Mouse (Mus musculus) embryonic stem cell, embryonic (primary cell): ENCODE data around the gene Iqcf4.

Source experiments
- CTCF ChIA-PET, 4 experiments: fragments of 300-600 bp in 2 of 4; fragments of 350-600 bp in 2 of 4; sonication (Branson Sonifier 250); formaldehyde crosslinking; loops; one replicate each; lab custom pipeline; 2022; ENCODE audit warnings: inconsistent platforms in 2 of 4; lab: Charles Lee
- POLR2A ChIA-PET, 4 experiments: fragments of 300-600 bp in 2 of 4; fragments of 350-600 bp in 2 of 4; sonication (Branson Sonifier 250); formaldehyde crosslinking; loops; one replicate each; lab custom pipeline; 2022; ENCODE audit warnings: antibody characterized with exemption in 4 of 4, inconsistent platforms in 1 of 4; lab: Charles Lee

Iqcf4 gene

DNA sequence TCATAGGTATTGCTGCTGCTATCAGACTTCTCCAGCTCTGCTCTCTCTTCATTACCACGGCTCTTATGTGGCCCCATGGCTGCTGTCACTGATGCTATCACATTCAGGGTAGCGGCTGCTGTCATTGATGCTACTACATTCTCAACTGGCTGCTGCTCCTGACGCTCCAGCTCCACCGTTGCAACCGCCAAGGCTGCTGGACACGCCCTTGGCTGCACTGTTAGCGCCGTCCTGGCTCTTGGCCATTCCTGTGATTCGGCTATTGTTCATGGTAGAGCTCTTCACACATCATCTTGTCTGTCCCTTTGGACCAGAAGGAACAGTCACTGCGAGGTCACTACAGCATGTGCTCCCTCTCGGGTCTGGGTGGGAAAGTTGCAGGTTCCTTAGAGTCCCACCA is 8.5 kb downstream of the Iqcf4 start:
- POLR2A ChIA-PET: interaction anchor here in 2 of 4 experiments (0.6 to 1.3 kb wide), 4 partner anchors 15 to 330 kb away, joined by 3 to 5 read pairs (median 3); partner anchors contain the start of gene Manf (in 1 of the 2)
- CTCF ChIA-PET: interaction anchor here in 1 of 4 experiments (1.4 kb wide), 1 partner anchor 81 kb away, joined by 5 read pairs; no protein-coding TSS in a partner anchor

DNA sequence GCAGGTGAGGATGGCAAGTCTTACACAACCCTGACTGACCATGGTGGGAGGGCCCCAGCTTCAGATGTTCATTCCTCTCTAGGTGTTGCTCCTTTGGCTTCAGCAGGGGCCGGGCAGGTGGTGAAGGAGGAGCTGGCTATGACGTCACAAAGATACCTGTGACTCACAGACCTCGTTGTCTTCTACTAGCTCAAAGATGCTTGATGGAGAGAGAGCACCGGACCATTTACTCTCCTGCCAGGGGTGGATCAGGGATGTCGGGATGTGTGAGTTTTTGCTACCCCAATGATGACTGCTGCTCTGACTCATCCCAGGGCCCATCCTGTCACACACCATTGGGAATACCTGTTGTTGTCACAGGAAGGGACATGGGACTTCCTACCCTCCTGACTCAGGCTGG is 9.3 kb downstream of the Iqcf4 start, which contains the start of gene Iqcf3:
Gene Iqcf3, minus strand, starts transcription at position 101 of the 400 bp plus-strand sequence.
- POLR2A ChIA-PET: interaction anchor here in 2 of 4 experiments (1.0 to 1.3 kb wide), 2 partner anchors 39 to 330 kb away, joined by 3 read pairs; partner anchors contain the start of gene Manf (in 1 of the 2)
- CTCF ChIA-PET: interaction anchor here in 2 of 4 experiments (1.0 to 1.4 kb wide), 3 partner anchors 29 to 82 kb away, joined by 3 to 5 read pairs (median 3); no protein-coding TSS in a partner anchor

- CTCF ChIA-PET: interaction anchor here in 2 of 4 experiments (0.7 to 2.2 kb wide), 3 partner anchors 60 to 108 kb away, joined by 3 to 13 read pairs (median 5); no protein-coding TSS in a partner anchor
- POLR2A ChIA-PET: interaction anchor here in 3 of 4 experiments (0.6 to 1.2 kb wide), 7 partner anchors 17 to 1609 kb away, joined by 3 to 6 read pairs (median 4); partner anchors contain the start of gene Manf (in 2 of the 3)
These were observed 35.8 kb downstream of the Iqcf4 start for GRCm38 (mm10) chr9:106534975-106535374.

DNA sequence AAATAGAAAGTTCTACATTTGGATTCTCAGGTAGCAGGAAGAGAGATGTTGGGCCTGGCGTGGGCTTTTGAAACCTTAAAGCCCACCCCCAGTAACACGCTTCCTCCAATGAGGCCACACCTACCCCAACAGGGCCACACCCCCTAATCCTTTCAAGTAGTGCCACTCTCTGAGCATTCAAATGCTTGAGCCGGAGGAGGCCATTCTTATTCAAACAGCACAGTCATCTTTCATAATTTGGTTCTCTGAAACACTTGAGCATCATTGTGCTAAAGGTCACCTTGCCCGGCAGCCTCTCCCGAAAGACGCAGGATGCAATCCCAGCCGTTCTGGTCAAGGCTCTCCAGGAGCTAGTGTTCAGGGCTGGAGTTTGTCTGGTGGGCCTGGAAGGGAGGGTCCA is 36.5 kb downstream of the Iqcf4 start:
- CTCF ChIA-PET: interaction anchor here in 2 of 4 experiments (0.7 to 2.2 kb wide), 2 partner anchors 60 to 109 kb away, joined by 3 to 13 read pairs; no protein-coding TSS in a partner anchor

GRCm38 (mm10) chr9:106531833-106532232 is 39.0 kb downstream of the Iqcf4 start:
- ChIA-PET POLR2A (interaction anchor here in 3 of 4 experiments (0.6 to 1.5 kb wide), 7 partner anchors 8 to 124 kb away, joined by 3 to 18 read pairs (median 3); partner anchors contain the start of gene Grm2 (in 1 of the 3)), CTCF (interaction anchor here (0.5 to 3.7 kb wide), 37 partner anchors 8 to 586 kb away, joined by 3 to 57 read pairs (median 4); partner anchors contain the start of genes Parp3 (in 2 of the 4), Iqcf3 (in 1 of the 4), Iqcf5 (in 1 of the 4) and Manf (in 1 of the 4))

More for the DNA sequence above, 36.5 kb downstream of the Iqcf4 start:
- POLR2A ChIA-PET: interaction anchor here in 2 of 4 experiments (0.8 to 1.2 kb wide), 3 partner anchors 99 to 1610 kb away, joined by 3 read pairs; partner anchors contain the start of gene Manf (in 1 of the 2)

DNA sequence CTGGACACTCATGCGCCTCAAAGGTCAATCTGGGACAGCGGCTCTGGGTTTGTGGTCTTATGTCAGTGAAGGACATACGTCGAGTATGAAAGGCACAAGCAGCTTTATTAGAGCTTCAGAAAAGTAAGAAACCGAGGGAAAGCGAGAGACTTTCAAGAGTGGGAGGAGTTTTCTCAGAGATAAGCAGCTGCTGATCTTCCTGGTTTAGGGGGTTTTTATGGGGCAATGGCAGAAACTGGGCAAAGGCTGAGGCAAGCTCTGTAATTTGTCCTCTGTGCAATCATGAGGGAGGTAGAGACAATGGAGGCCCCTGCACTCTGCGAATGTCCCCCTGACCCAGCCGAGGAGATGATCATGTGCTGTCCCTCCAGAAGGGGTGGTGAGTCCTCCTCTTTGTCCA is 50.9 kb downstream of the Iqcf4 start:
- ChIA-PET POLR2A (interaction anchor here in 1 of 4 experiments (1.6 kb wide), 1 partner anchor 12 kb away, joined by 3 read pairs; no protein-coding TSS in a partner anchor), CTCF (no interaction called here)

DNA sequence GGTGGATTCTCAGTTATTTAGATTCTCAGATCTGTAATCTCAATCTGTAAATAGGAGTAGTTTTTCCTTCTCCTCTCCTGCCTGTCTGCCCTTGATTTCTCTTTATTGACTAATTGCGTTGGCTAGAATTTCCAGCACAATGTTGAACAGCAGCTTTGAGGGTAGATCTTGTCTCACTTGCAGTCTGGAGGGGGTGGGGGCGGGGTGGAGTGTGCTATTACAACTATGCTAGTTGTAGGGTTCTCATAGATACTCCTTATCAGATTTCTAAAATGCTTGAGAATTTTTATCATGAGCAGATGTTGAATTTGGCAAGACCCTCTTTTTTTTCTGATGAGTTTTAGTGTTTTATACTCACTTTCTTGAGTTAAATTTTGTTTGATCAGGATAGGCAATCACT is 51.4 kb downstream of the Iqcf4 start:
- POLR2A ChIA-PET: interaction anchor here in 1 of 4 experiments (1.0 to 1.6 kb wide), 2 partner anchors 9 to 13 kb away, joined by 3 read pairs; no protein-coding TSS in a partner anchor
- CTCF ChIA-PET: no interaction called here
